Mouse (Mus musculus): ENCODE data around the gene Vsig10. TPM values are rescaled to one million over a fixed set of nuclear protein-coding genes. Genes with fewer than 3 reads are reported as not detected.

The Vsig10 gene
- polyA plus RNA-seq, 1 experiment from 2014 or later = 1.4 TPM

- no peaks in the 10 kb centered on the region for H3K4me1 ChIP-seq
- no peak overlapping the region for H3K27ac ChIP-seq (replicated peaks)
- no peak overlapping the region for H3K4me3 ChIP-seq
- no peaks in the 10 kb centered on the region for H3K36me3 ChIP-seq
- ATAC-seq (replicated peaks) = no peak
- no peaks in the 10 kb centered on the region for H3K9me3 ChIP-seq
- no peaks in the 10 kb centered on the region for H3K27me3 ChIP-seq
- no peak overlapping the region for H3K9ac ChIP-seq (replicated peaks)
- WGBS = 9% methylated on average over 4 of the region's 5 CpGs
- H3K4me2 ChIP-seq (replicated peaks) = no peak overlapping the region
Observed at GRCm38 (mm10) chr5:117398007-117398550, 79.2 kb downstream of the Vsig10 start.

- ATAC-seq (replicated peaks) = no peak
- no peak overlapping the region for H3K4me3 ChIP-seq
- H3K9ac ChIP-seq (replicated peaks) = no peak overlapping the region
- H3K27ac ChIP-seq (replicated peaks) = no peak overlapping the region
- no peaks in the 10 kb centered on the region for H3K9me3 ChIP-seq
- no peaks in the 10 kb centered on the region for H3K27me3 ChIP-seq
- H3K4me2 ChIP-seq (replicated peaks) = no peak overlapping the region
- H3K36me3 ChIP-seq = no peaks in the 10 kb centered on the region
- H3K4me1 ChIP-seq = no peaks in the 10 kb centered on the region
- WGBS = 84% methylated on average over 9 of the region's 9 CpGs
Observed at GRCm38 (mm10) chr5:117399281-117399680, 80.4 kb downstream of the Vsig10 start.

- WGBS = 88% methylated on average over 8 of the region's 8 CpGs
- Histone ChIP-seq H3K9ac (replicated peaks) (no peak overlapping the region), H3K27ac (replicated peaks) (no peak overlapping the region), H3K27me3 (no peaks in the 10 kb centered on the region), H3K4me1 (no peaks in the 10 kb centered on the region), H3K9me3 (no peaks in the 10 kb centered on the region), H3K4me2 (replicated peaks) (no peak overlapping the region), H3K36me3 (no peaks in the 10 kb centered on the region), H3K4me3 (no peak overlapping the region)
- no peak for ATAC-seq (replicated peaks)
Observed at GRCm38 (mm10) chr5:117403609-117404008, 84.7 kb downstream of the Vsig10 start.

Other genes with a start within 250 kb of the Vsig10 start
- 94.0 and 99.1 TPM in 2 replicates for gene Suds3, start 203.0 kb upstream of the Vsig10 start, polyA plus RNA-seq (2015; fragmentation: Nextera tagmentation; extraction: Ambion mirVana)
- 45.3 and 51.7 TPM in 2 replicates for gene Taok3, start 199.0 kb upstream of the Vsig10 start, polyA plus RNA-seq (2015; fragmentation: Nextera tagmentation; extraction: Ambion mirVana)
- gene Pebp1, start 31.5 kb upstream of the Vsig10 start, polyA plus RNA-seq (2015; fragmentation: Nextera tagmentation; extraction: Ambion mirVana) = 1,178 and 1,180 TPM in 2 replicates
- 196 and 213 TPM in 2 replicates for gene Wsb2, start 38.2 kb downstream of the Vsig10 start, polyA plus RNA-seq (2015; fragmentation: Nextera tagmentation; extraction: Ambion mirVana)
- gene Rfc5, start 70.0 kb downstream of the Vsig10 start, polyA plus RNA-seq (2015; fragmentation: Nextera tagmentation; extraction: Ambion mirVana) = 54.5 and 59.3 TPM in 2 replicates
- 4.5 and 5.5 TPM in 2 replicates for gene Ksr2, start 94.9 kb downstream of the Vsig10 start, polyA plus RNA-seq (2015; fragmentation: Nextera tagmentation; extraction: Ambion mirVana)

Data from forebrain, embryonic 15.5 days (tissue).